Mouse (Mus musculus) lung, adult 2 months (tissue): ENCODE results near the gene Macrod2. TPM values are rescaled to one million over a fixed set of nuclear protein-coding genes. Genes with fewer than 3 reads are reported as not detected.

Source experiments
- DNase-seq: peaks from one replicate; pipeline ENCODE4 v3.0.0; 2022
- H3K4me1 ChIP-seq: fragments of 200-500 bp; 2 replicates; pipeline ENCODE4 v1.6.1; 2011; ENCODE audit warnings: low read length; ENCODE audit not compliant: control insufficient read depth, insufficient read depth
- H3K4me3 ChIP-seq: fragments of 200-500 bp; replicated peaks from 2 replicates; pipeline ENCODE3; 2011; ENCODE audit warnings: low read depth, mild to moderate bottlenecking, control low read depth, low read length; ENCODE audit errors: extremely low read depth
- CTCF ChIP-seq: fragments of 200-500 bp; IDR thresholded peaks from 2 replicates; pipeline ENCODE4 v1.5.1; 2011; ENCODE audit warnings: mild to moderate bottlenecking, low read length, control low read depth; ENCODE audit not compliant: insufficient read depth
- POLR2A ChIP-seq: fragments of 200-500 bp; IDR thresholded peaks from 2 replicates; pipeline ENCODE4 v1.6.1; 2011; ENCODE audit warnings: low read depth, mild to moderate bottlenecking, control low read depth, low read length, borderline replicate concordance; ENCODE audit errors: extremely low read depth
- WGBS: fragments of 180-500 bp; shearing (Covaris S2); methylation state at CpG from one replicate; pipeline ENCODE4 v1.1.7; 2018; 5-methylcytosine and 5-hydroxymethylcytosine counted together
- polyA plus RNA-seq: library from polyadenylated mRNA; depleted of rRNA; stranded (reverse); fragments of >200 nt; gene quantifications from 2 replicates; pipeline ENCODE4 v1.2.3, GENCODE M21; 2012

The Macrod2 gene
- polyA plus RNA-seq, 1 experiment: 2.6 TPM

DNA sequence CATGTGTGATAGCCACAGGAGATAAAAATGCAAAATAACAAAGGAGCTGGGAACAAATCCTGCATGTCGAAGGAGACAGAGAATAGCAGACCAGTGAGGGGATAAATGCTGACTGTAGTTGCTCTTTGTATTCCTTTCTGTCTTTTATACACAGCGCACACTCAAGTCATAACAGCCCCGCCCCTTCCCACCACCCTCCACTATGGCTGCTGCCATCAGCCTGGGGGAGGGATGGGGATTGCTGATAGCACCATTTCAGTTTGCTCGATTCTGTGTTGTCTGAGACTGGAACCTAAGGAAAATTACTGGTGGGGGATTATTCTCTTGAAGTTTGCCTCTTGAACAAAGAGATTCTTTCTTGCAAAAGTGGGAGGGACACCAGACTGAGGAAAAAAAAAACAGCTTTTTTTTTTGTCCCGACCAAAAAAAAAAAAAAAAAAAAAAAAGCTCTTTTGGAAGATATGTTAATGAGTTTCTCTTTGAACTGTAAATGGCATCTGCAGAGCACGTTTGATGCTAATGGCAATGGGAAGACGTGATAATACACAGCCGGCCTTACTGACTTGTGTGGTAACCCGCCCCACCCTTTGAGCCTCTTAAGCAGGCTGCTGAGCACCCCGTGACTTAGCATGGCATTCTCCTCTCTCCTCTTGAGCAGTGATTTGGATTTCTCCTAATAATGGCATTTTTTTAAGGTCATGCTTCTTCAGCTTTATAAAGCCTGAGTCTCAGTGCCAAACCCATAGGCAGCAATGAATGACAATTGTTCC is 1768.6 kb downstream of the Macrod2 start:
- 39% methylated on average over 10 of the region's 10 CpGs for WGBS
- Histone ChIP-seq H3K4me3 (no peak overlapping the region), H3K4me1 (no peaks in the 10 kb centered on the region)
- TF ChIP-seq CTCF (no peak), POLR2A (no peak)
- DNase-seq: no peak

DNA sequence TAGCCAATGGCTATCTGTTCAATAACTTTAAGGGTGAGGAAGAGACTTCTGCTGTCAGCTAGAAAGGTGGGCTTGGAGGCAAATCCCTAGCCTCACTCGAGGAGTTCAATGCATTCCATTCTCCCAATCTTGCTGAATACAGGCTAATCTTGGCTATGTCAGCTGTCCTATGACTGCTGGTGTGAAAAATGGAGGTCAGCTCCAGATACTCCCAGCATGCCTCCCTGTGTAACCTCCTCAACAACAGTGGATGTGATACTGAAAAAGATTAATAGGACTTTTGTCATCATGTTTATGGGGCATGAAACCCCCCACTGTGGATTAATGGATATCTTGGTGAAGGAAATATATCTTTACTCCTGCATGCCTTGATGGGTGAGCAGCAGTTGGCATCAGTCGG is 1774.5 kb downstream of the Macrod2 start:
- no peak for DNase-seq
- Histone ChIP-seq H3K4me1 (no peaks in the 10 kb centered on the region), H3K4me3 (no peak overlapping the region)
- 58% methylated on average over 2 of the region's 2 CpGs for WGBS
- TF ChIP-seq POLR2A (no peak), CTCF (no peak)

DNA sequence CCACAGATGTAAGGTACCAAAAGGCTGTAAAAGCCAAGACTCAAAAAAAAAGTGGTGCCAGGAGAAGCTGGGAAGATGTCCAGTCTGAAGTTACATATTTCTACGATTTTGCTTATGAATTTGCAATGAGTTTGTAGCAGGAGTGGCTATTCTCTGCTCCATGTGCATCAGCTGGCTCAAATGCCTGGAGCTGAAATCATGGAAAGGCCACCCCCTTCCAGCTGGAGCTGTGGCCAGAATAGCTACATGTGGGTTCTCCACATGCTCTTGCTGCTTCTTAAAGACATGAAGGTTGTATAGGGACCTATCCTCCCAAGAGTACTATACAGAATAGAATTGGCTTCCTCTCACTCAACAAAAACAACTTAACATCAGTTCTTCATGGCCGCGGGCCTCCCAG is 1777.6 kb downstream of the Macrod2 start:
- WGBS: 86% methylated on average over 3 of the region's 3 CpGs
- DNase-seq: no peak
- no peak overlapping the region for H3K4me3 ChIP-seq
- no peaks in the 10 kb centered on the region for H3K4me1 ChIP-seq
- no peak for TF ChIP-seq POLR2A
- TF ChIP-seq CTCF: no peak

DNA sequence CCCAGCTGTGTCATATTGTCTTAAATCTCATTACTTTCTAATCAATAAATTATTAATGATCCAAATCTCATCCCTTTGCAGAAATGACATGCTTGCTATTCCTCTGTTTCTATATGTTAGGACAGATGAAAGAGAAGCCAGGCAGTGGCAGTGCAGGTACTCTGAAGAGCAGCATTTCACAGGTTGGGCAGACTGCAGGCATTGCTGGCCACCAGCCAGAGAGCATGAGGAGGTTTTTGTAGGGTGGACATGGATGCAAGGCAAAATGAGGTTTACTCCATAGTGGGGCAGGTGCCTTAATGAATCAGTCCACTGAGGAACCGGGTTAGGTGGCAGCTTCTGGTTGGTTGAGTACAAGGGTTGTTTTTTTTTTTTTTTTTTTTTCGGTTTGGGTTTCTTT is 1778.9 kb downstream of the Macrod2 start:
- Histone ChIP-seq H3K4me3 (no peak overlapping the region), H3K4me1 (no peaks in the 10 kb centered on the region)
- WGBS: 84% methylated on average over 2 of the region's 2 CpGs
- TF ChIP-seq POLR2A (no peak), CTCF (no peak)
- no peak for DNase-seq

DNA sequence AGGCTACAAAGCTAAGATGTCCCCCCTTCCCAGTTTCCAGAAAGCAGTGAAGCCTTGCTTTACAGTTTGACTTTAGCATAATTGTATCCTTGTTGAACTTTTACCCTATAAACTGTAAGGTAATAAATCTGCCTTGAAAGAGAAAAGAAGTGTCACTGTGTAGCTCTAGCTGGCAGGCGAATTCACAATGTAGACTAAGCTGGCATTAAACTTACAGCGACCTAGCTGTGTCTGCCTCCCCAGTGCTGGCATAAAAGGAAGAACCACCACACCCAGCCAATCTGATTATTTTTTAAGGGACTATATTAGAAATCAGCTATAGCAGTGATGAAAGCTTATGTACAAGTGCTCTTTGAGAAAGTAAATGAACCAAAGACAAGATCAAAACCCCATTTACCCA is 1791.8 kb downstream of the Macrod2 start:
- 68% methylated on average over 2 of the region's 2 CpGs for WGBS
- Histone ChIP-seq H3K4me3 (no peak overlapping the region), H3K4me1 (no peaks in the 10 kb centered on the region)
- DNase-seq: no peak
- TF ChIP-seq POLR2A (no peak), CTCF (no peak)

DNA sequence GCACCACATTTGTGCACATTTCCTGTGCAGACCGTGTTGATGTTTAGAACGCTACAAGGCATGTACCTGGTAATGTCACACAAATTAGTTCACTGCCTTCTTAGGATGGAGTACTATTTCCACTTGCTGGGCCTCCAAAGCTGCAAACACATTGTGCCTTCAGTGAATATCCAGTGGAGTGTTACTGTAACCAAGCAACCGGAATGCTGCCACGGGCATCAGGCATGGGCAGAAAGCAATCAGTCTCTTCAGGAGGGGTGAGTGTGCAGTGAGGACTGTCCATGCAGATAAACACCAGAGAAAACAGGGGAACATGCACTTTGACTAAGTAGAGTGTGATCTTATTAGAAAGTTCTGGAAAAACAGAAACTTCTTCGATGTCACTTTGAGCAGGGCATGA is 1792.3 kb downstream of the Macrod2 start:
- no peak for DNase-seq
- TF ChIP-seq POLR2A: no peak
- TF ChIP-seq CTCF: no peak
- 67% methylated on average over 5 of the region's 5 CpGs for WGBS
- Histone ChIP-seq H3K4me3 (no peak overlapping the region), H3K4me1 (no peaks in the 10 kb centered on the region)

DNA sequence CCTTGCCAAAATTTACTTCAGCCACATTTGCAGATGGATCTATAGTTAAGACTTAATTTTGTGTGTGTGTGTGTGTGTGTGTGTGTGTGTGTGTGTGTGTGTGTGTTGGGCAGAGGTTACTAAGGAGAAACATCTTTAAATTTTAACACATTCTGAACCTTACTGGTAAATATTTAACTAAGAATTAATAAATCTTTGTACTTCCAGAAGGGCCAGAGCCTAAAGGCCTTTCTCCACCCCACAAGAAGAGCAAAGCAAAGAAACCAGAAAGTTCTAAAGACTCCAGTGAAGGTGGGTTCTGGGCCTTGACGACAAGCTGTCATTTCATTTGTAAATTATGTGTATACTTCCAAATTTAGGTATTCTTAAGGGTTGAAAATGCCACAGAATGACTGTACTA is 1822.3 kb downstream of the Macrod2 start:
- Histone ChIP-seq H3K4me1 (no peaks in the 10 kb centered on the region), H3K4me3 (no peak overlapping the region)
- no peak for TF ChIP-seq POLR2A
- no peak for TF ChIP-seq CTCF
- 61% methylated on average over 1 of the region's 1 CpGs for WGBS
- no peak for DNase-seq

DNA sequence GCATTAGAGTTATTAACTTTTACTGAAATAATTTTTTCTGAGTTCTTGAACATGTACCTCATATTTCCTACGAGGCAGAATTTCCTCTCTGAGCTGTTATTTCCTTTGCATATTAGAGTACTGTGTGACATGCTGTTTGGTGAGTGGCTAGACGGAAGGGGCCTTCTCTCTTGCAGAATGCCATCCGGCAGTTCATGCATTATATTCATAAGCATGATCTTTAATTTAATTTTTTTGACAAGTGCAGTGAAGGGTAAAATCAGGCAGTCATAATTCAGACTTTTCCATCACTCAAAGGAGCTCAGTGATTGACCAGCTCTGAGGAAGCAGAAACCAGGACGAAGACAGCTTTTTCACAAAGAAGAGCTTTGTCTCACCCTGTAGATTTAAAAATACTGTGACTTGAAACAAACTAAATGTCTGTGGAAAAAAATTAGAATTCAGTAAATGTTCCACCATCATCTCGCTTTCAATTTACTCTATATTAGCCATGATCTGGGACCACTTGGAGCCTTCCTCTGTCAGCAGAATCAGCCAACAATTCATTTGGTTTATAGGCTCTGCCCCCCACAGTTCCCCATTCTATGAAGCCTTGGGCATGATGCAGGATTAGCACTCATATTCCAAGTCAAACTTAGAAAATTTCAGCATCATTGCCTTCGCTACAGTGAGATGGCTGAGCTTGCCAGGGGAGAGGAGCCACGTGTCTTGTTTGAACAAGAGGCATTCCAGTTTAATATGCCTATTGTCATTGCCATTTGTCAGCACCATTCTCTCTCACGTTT is 1827.2 kb downstream of the Macrod2 start:
- DNase-seq: no peak
- H3K4me3 ChIP-seq: no peak overlapping the region
- WGBS: 63% methylated on average over 8 of the region's 8 CpGs
- H3K4me1 ChIP-seq: no peaks in the 10 kb centered on the region
- TF ChIP-seq CTCF (no peak), POLR2A (no peak)

DNA sequence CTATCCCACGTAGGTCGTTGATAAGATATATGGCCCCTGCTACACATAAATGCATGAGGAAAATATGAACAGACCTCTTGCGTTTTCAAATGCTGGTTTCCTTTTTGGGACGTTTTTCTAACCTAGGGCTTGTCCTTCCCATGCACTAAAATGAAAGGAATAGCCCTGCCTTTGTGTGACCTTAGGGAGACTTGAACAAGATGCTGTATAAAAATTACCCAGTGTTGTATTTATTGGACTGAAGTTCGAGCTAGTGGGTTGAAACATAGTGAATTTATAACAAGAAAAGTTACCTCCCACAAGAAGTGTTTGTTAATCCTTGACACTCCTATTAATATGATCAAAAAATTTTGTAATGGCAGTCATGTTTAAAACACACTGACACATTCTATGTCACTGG is 1827.8 kb downstream of the Macrod2 start:
- H3K4me3 ChIP-seq: no peak overlapping the region
- H3K4me1 ChIP-seq: no peaks in the 10 kb centered on the region
- TF ChIP-seq CTCF (no peak), POLR2A (no peak)
- 43% methylated on average over 5 of the region's 5 CpGs for WGBS
- no peak for DNase-seq
